ENCODE assay signal across 28 mouse cellular contexts in genomic region chr2:45083042-45083441, GRCm38 (mm10). TPM values are rescaled to one million over a fixed set of nuclear protein-coding genes. Genes with fewer than 3 reads are reported as not detected.
DNase-seq lines count a peak whose midpoint lies in the region; ATAC-seq and TF ChIP-seq lines count a peak whose summit lies in the region.
"Had no signal": no experiment of that assay in that cellular context is flagged by ENCODE, and none has a peak within 500 bp of the region (broad histone marks: within the 10 kb centered on the region; RNA-seq: fewer than 3 reads in every experiment).

No protein-coding gene starts in this region.

- no peak for TF ChIP-seq POLR2A in cerebellum, adult 2 months (IDR thresholded peaks at IDR 0.05; ENCODE audit: borderline replicate concordance, insufficient read depth, low read length)
- no peak for TF ChIP-seq POLR2A in thymus, adult 2 months (IDR thresholded peaks at IDR 0.05; ENCODE audit: control insufficient read depth, extremely low read depth, insufficient read depth, low read length, poor library complexity)

- ATAC-seq in hindbrain, embryonic 13.5 days (ENCODE audit: low FRiP score) = no peak
- no peak for ATAC-seq in hindbrain, embryonic 11.5 days (ENCODE audit: low FRiP score)
- no peak for ATAC-seq in liver, embryonic 11.5 days (replicated peaks; ENCODE audit: low FRiP score)
- ATAC-seq in liver, embryonic 12.5 days = no peak
- ATAC-seq in forebrain, embryonic 16.5 days = no peak
- ATAC-seq: intestine, postnatal 0 days had no signal

- H3K27ac ChIP-seq in cerebellum, adult 2 months (ENCODE audit: insufficient read depth, low read length) = 0 out of 2 replicates have a peak overlapping the region, but pooled peaks have one; percentile 30
- H3K27ac ChIP-seq in hindbrain, embryonic 13.5 days = peak overlapping the region; percentile 1; the same call in 1 of the 2 replicates
- H3K27ac ChIP-seq in hindbrain, embryonic 11.5 days (ENCODE audit: low read depth, low read length) = no peak overlapping the region
- no peak overlapping the region for H3K27ac ChIP-seq in liver, embryonic 11.5 days (ENCODE audit: low read depth, low read length)
- no peak overlapping the region for H3K27ac ChIP-seq in liver, embryonic 12.5 days
- peak overlapping the region; percentile 20; the same call in 1 of the 2 replicates for H3K27ac ChIP-seq in forebrain, embryonic 16.5 days (ENCODE audit: low read length)
- no peak overlapping the region for H3K27ac ChIP-seq in thymus, adult 2 months (ENCODE audit: control insufficient read depth, insufficient read depth, low read length)
- H3K27ac ChIP-seq: limb, embryonic 10.5 days; limb, embryonic 15.5 days; liver, embryonic 15.5 days had no signal

- DNase-seq in cerebellum, adult 2 months = no peak
- DNase-seq in cerebellum, postnatal 14 days = no peak
- no peak for DNase-seq in hindbrain, embryonic 11.5 days (ENCODE audit: low spot score)
- peak; percentile 16 for DNase-seq in liver, embryonic 11.5 days (ENCODE audit: low spot score)
- no peak for DNase-seq in thymus, adult 2 months
- DNase-seq: adrenal gland, adult 8-10 months; cerebellum, adult 11 months; cerebellum, adult 9-11 months; gastrocnemius, postnatal 14 days; heart, adult 18-20 months; heart, postnatal 4 days; kidney, adult 9 months; kidney, postnatal 25 days; lung, embryonic 14.5 days; lung, postnatal 14 days; midbrain, embryonic 14.5 days; right cerebral cortex, adult 18-20 months; thymus, postnatal 25 days had no signal

- no peak for TF ChIP-seq CTCF in cerebellum, adult 2 months (IDR thresholded peaks at IDR 0.05; ENCODE audit: borderline replicate concordance, insufficient read depth, low read depth, low read length)
- no peak for TF ChIP-seq CTCF in thymus, adult 2 months (IDR thresholded peaks at IDR 0.05; ENCODE audit: borderline replicate concordance, control insufficient read depth, extremely low read depth, insufficient read depth, low read length, poor library complexity)

- H3K9ac ChIP-seq in hindbrain, embryonic 13.5 days = no peak overlapping the region
- no peak overlapping the region for H3K9ac ChIP-seq in hindbrain, embryonic 11.5 days (ENCODE audit: low read depth, low read length)
- no peak overlapping the region for H3K9ac ChIP-seq in liver, embryonic 11.5 days (ENCODE audit: low read depth, low read length)
- H3K9ac ChIP-seq in liver, embryonic 12.5 days = no peak overlapping the region
- H3K9ac ChIP-seq in forebrain, embryonic 16.5 days (replicated peaks; ENCODE audit: low read depth, low read length) = no peak overlapping the region
- H3K9ac ChIP-seq: limb, embryonic 15.5 days; liver, embryonic 15.5 days; lung, embryonic 14.5 days had no signal

- 0 out of 2 replicates have a peak overlapping the region, but pooled peaks have one; percentile 8 for H3K4me2 ChIP-seq in hindbrain, embryonic 13.5 days
- H3K4me2 ChIP-seq in hindbrain, embryonic 11.5 days (replicated peaks; ENCODE audit: low read depth, low read length) = no peak overlapping the region
- no peak overlapping the region for H3K4me2 ChIP-seq in liver, embryonic 11.5 days
- no peak overlapping the region for H3K4me2 ChIP-seq in liver, embryonic 12.5 days
- no peak overlapping the region; the same call in 1 of the 2 replicates for H3K4me2 ChIP-seq in forebrain, embryonic 16.5 days (ENCODE audit: low read length)
- H3K4me2 ChIP-seq: heart, embryonic 11.5 days; limb, embryonic 15.5 days; liver, embryonic 15.5 days; lung, embryonic 14.5 days had no signal

- 62% methylated on average over 10 of the region's 10 CpGs for WGBS in cerebellum, adult 2 months
- 32% methylated on average over 10 of the region's 10 CpGs for WGBS in hindbrain, embryonic 13.5 days
- WGBS in hindbrain, embryonic 11.5 days = 66% methylated on average over 10 of the region's 10 CpGs
- 83% methylated on average over 10 of the region's 10 CpGs for WGBS in liver, embryonic 11.5 days
- 83% methylated on average over 10 of the region's 10 CpGs for WGBS in liver, embryonic 12.5 days (ENCODE audit: insufficient replicate concordance)
- 23% methylated on average over 10 of the region's 10 CpGs for WGBS in forebrain, embryonic 16.5 days
- WGBS in thymus, adult 2 months = 92% methylated on average over 10 of the region's 10 CpGs

- no peaks in the 10 kb centered on the region for H3K36me3 ChIP-seq in hindbrain, embryonic 13.5 days
- no peaks in the 10 kb centered on the region for H3K36me3 ChIP-seq in hindbrain, embryonic 11.5 days (ENCODE audit: control insufficient read depth, insufficient read depth, low read length)
- no peaks in the 10 kb centered on the region for H3K36me3 ChIP-seq in liver, embryonic 11.5 days (ENCODE audit: control insufficient read depth, insufficient read depth, low read length)
- peaks cover 24% of the 10 kb centered on the region for H3K36me3 ChIP-seq in liver, embryonic 12.5 days
- no peaks in the 10 kb centered on the region for H3K36me3 ChIP-seq in forebrain, embryonic 16.5 days (ENCODE audit: control insufficient read depth, insufficient read depth)
- no peaks in the 10 kb centered on the region for H3K36me3 ChIP-seq in thymus, adult 2 months (ENCODE audit: control insufficient read depth, insufficient read depth, low read length)
- H3K36me3 ChIP-seq: limb, embryonic 10.5 days; limb, embryonic 15.5 days; liver, embryonic 15.5 days had no signal

- H3K9me3 ChIP-seq in hindbrain, embryonic 13.5 days = no peaks in the 10 kb centered on the region
- H3K9me3 ChIP-seq in hindbrain, embryonic 11.5 days (ENCODE audit: control insufficient read depth, low read length) = no peaks in the 10 kb centered on the region
- H3K9me3 ChIP-seq in liver, embryonic 11.5 days (ENCODE audit: control insufficient read depth, low read length) = no peaks in the 10 kb centered on the region
- H3K9me3 ChIP-seq in liver, embryonic 12.5 days (replicated peaks) = no peaks in the 10 kb centered on the region
- no peaks in the 10 kb centered on the region for H3K9me3 ChIP-seq in forebrain, embryonic 16.5 days (ENCODE audit: control insufficient read depth, low read length)
- H3K9me3 ChIP-seq: limb, embryonic 10.5 days; limb, embryonic 15.5 days; liver, embryonic 15.5 days had no signal

- H3K4me1 ChIP-seq in cerebellum, adult 2 months (ENCODE audit: control insufficient read depth, insufficient read depth, low read length) = no peaks in the 10 kb centered on the region
- peaks cover 38% of the 10 kb centered on the region for H3K4me1 ChIP-seq in hindbrain, embryonic 13.5 days (replicated peaks)
- 0 out of 2 replicates have a peak, but pooled peaks cover 2% of the 10 kb centered on the region for H3K4me1 ChIP-seq in hindbrain, embryonic 11.5 days (replicated peaks; ENCODE audit: control insufficient read depth, insufficient read depth, low read length)
- H3K4me1 ChIP-seq in liver, embryonic 11.5 days (replicated peaks; ENCODE audit: control insufficient read depth, insufficient read depth, low read length) = peaks cover 28% of the 10 kb centered on the region
- peaks cover 65% of the 10 kb centered on the region for H3K4me1 ChIP-seq in liver, embryonic 12.5 days
- H3K4me1 ChIP-seq in forebrain, embryonic 16.5 days (replicated peaks; ENCODE audit: control insufficient read depth, insufficient read depth, low read length) = peaks cover 27% of the 10 kb centered on the region
- H3K4me1 ChIP-seq in thymus, adult 2 months (replicated peaks; ENCODE audit: control insufficient read depth, insufficient read depth, low read length) = no peaks in the 10 kb centered on the region
- H3K4me1 ChIP-seq: limb, embryonic 15.5 days had no signal

- no peak overlapping the region for H3K4me3 ChIP-seq in cerebellum, adult 2 months (replicated peaks; ENCODE audit: insufficient read depth, low read depth, low read length)
- H3K4me3 ChIP-seq in hindbrain, embryonic 13.5 days = no peak overlapping the region
- no peak overlapping the region for H3K4me3 ChIP-seq in hindbrain, embryonic 11.5 days (ENCODE audit: low read depth, low read length)
- H3K4me3 ChIP-seq in liver, embryonic 11.5 days (ENCODE audit: low read depth, low read length) = no peak overlapping the region
- H3K4me3 ChIP-seq in liver, embryonic 12.5 days = no peak overlapping the region
- H3K4me3 ChIP-seq in forebrain, embryonic 16.5 days (replicated peaks; ENCODE audit: low read length) = no peak overlapping the region
- no peak overlapping the region for H3K4me3 ChIP-seq in thymus, adult 2 months (ENCODE audit: control insufficient read depth, insufficient read depth, low read length)
- H3K4me3 ChIP-seq: erythroblast, embryonic 14.5 days; limb, embryonic 10.5 days; limb, embryonic 15.5 days; liver, embryonic 15.5 days had no signal

- H3K27me3 ChIP-seq in cerebellum, adult 2 months (ENCODE audit: control insufficient read depth, insufficient read depth, low read length) = no peaks in the 10 kb centered on the region
- no peaks in the 10 kb centered on the region for H3K27me3 ChIP-seq in hindbrain, embryonic 13.5 days
- H3K27me3 ChIP-seq in hindbrain, embryonic 11.5 days (ENCODE audit: control insufficient read depth, insufficient read depth, low read length) = no peaks in the 10 kb centered on the region
- H3K27me3 ChIP-seq in liver, embryonic 11.5 days (replicated peaks; ENCODE audit: control insufficient read depth, insufficient read depth, low read length) = no peaks in the 10 kb centered on the region
- H3K27me3 ChIP-seq in liver, embryonic 12.5 days (replicated peaks) = no peaks in the 10 kb centered on the region
- no peaks in the 10 kb centered on the region for H3K27me3 ChIP-seq in forebrain, embryonic 16.5 days (replicated peaks; ENCODE audit: control insufficient read depth, insufficient read depth, low read length)
- H3K27me3 ChIP-seq in thymus, adult 2 months (ENCODE audit: control insufficient read depth, insufficient read depth, low read length) = no peaks in the 10 kb centered on the region
- H3K27me3 ChIP-seq: CH12.LX; limb, embryonic 15.5 days; liver, embryonic 15.5 days had no signal

RNA-seq across cellular contexts. Expression of gene Zeb2, which starts 34.2 kb away (rescaled TPM):
- polyA plus RNA-seq in cerebellum, adult 2 months (2012; rRNA removed) = 35.8 and 40.5 TPM in 2 replicates
- polyA plus RNA-seq in hindbrain, embryonic 13.5 days (2015; fragmentation: Nextera tagmentation; extraction: Ambion mirVana) = 50.4 and 57.4 TPM in 2 replicates
- 57.7 and 58.8 TPM in 2 replicates for polyA plus RNA-seq in hindbrain, embryonic 11.5 days (2014; fragmentation: Nextera tagmentation; extraction: Ambion mirVana)
- polyA plus RNA-seq in liver, embryonic 11.5 days (2014; fragmentation: Nextera tagmentation; extraction: Ambion mirVana) = 32.8 and 33.2 TPM in 2 replicates
- 22.1 and 24.3 TPM in 2 replicates for polyA plus RNA-seq in liver, embryonic 12.5 days (2016; fragmentation: Nextera tagmentation; extraction: Ambion mirVana)
- polyA plus RNA-seq in forebrain, embryonic 16.5 days (2015; fragmentation: Nextera tagmentation; extraction: Ambion mirVana) = 120 and 151 TPM in 2 replicates
- 6.5 and 8.7 TPM in 2 replicates for polyA plus RNA-seq in thymus, adult 2 months (2012; rRNA removed)

Comparison
In these comparisons a context has a peak if more than half of its experiments do, and no peak if none do; other contexts are left out.
1. H3K27ac ChIP-seq: peak in cerebellum, adult 2 months (single experiment), hindbrain, embryonic 13.5 days (single experiment) and forebrain, embryonic 16.5 days (single experiment); none in hindbrain, embryonic 11.5 days (single experiment), liver, embryonic 11.5 days (single experiment), liver, embryonic 12.5 days (single experiment) and thymus, adult 2 months (single experiment).